Mouse (Mus musculus): ENCODE measurements around the gene Phf11a. TPM values are rescaled to one million over a fixed set of nuclear protein-coding genes. Genes with fewer than 3 reads are reported as not detected.
"Not testable (repeated sequence)": the region's sequence is repeated elsewhere in the genome, so short reads cannot be mapped to it uniquely, and the experiment has no call there.

The Phf11a gene
- total RNA-seq (2021), result under 1 TPM in 1 of 2 experiments, not detected in 1; 0.27 TPM
- long read RNA-seq, experiment 1, result 0 reads
- long read RNA-seq, experiment 2, result 0 reads

- intact Hi-C loops (cut with DNase I), result not testable (repeated sequence)
- peak in 1 of 2 experiments; percentile 1 for DNase-seq
These were observed at the start of gene Phf11a for GRCm38 (mm10) chr14:59297391-59297790. Gene Phf11a (minus strand): TSS chr14:59297522.

GRCm38 (mm10) chr14:59341189-59341588 is 43.9 kb upstream of the Phf11a start, which contains the start of gene Phf11b:
Gene Phf11b (minus strand): TSS chr14:59341351.
- intact Hi-C loops (cut with DNase I); DNase-seq: not testable (repeated sequence)

GRCm38 (mm10) chr14:59339541-59339940 is 42.2 kb upstream of the Phf11a start:
- DNase-seq, result no peak
- intact Hi-C loops (cut with DNase I), result no loop called here

- DNase-seq; intact Hi-C loops (cut with DNase I): not testable (repeated sequence)
These were observed 38.7 kb upstream of the Phf11a start for GRCm38 (mm10) chr14:59336056-59336455.

- intact Hi-C loops (cut with DNase I), result loop anchor here (5.0 kb wide), 1 partner anchor 227 kb away; no protein-coding TSS in a partner anchor
- peak; percentile 10 to 32 for DNase-seq
These were observed 33.2 kb upstream of the Phf11a start for GRCm38 (mm10) chr14:59330499-59330898.

DNA sequence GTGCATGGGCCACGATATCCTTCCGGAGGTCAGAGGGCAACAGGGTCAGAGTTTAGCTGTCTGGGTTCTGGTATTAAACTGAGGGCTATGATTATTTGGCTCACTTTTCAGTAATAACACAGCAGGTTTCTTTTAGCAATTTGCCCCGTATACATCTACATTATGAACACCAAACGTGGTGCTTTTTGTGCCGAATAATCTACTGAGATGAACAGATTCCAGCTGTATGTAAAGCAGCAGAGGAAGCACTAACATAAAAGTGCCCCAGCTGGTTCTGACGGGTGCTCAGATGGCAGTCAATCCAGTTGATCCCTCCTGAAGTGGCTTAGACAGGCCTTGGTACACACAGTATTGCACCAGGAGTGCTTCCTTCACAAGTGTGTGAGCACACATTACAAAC is 22.6 kb upstream of the Phf11a start:
- intact Hi-C loops (cut with DNase I), result loop anchor here (5.0 kb wide), 1 partner anchor 83 kb away; no protein-coding TSS in a partner anchor
- DNase-seq, result not testable (repeated sequence)

- intact Hi-C loops (cut with DNase I); DNase-seq: not testable (repeated sequence)
These were observed 21.7 kb upstream of the Phf11a start for GRCm38 (mm10) chr14:59319036-59319435.

- intact Hi-C loops (cut with DNase I); DNase-seq: not testable (repeated sequence)
These were observed 5.6 kb downstream of the Phf11a start for GRCm38 (mm10) chr14:59291769-59292168.

DNA sequence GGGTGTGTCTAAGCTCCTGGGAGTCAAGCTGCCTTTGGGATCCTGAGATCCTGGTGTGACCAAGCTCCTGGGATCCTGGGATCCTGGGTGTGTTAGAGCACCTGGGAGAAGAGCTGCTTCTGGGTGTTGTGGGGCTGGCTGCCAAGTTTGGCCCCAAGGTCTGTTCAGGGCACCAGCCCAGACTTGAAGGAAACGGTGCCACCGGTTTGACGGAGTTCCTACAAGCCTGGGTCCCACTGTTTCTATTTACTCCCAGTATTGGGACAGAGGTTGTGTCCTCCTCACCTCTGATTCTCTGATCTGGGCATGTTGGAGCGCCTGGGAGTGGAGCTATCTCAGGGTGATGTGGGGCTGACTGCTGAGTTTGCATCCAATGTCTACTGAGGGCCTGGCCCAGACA is 22.4 kb downstream of the Phf11a start:
- DNase-seq; intact Hi-C loops (cut with DNase I): not testable (repeated sequence)

DNA sequence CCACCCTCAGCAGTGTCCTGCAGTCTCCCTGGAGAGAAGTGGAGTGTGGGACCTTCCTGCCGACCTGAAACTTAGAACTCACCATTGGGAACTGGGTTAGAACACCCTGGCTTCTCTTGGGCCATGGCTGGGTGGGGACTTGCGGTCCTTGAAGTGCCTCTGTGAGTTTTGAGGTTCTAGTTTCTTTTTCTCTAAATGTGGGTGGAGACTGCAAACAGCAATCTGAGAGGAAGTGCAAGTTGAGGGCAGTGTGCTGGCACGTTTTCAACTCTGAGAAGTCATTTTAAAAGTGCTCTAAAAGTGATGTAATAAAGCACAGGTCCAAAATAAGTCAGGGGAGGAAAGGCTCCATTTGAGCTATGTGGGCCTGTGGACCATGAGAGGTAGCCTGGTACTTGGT is 37.3 kb downstream of the Phf11a start, which contains the start of gene Gm6904:
Gm6904 (minus strand) TSS at position 161 of the 400 bp plus-strand sequence.
- intact Hi-C loops (cut with DNase I), result no loop called here
- peak in 1 of 2 experiments; percentile 3 for DNase-seq

DNA sequence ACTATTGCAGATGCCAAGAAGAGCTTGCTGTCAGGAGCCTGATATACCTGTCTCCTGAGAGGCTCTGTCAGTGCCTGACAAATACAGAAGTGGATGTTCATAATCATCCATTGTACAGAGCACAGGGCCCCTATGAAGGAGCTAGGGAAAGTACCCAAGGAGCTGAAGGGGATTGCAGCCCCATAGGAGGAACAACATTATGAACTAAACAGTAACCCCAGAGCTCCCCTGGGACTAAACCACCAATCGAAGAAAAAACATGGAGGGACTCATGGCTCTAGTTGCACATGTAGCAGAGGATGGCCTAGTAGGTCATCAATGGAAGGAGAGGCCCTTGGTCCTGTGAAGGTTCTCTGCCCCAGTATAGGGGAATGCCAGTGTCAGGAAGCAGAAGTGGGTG is 41.5 kb downstream of the Phf11a start:
- DNase-seq; intact Hi-C loops (cut with DNase I): not testable (repeated sequence)

DNA sequence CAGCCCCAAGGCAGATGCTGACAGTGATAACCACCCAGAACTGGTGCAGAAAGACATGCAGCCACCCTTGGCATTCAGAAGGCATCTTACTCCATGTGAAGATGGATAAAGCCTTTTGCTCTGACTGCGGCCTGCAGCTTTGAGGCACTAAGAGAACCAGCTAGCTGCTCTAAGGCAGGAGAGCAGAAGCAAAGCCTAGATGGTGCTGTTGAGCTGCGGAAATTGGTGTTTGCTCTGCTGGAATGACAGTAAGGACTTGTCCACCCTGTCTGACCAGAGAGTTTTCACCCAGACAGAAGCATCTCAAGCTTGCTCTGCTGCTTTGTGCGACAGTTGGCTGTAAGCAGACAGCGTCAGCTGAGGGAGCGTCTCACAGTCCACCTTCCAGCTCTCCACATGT is 47.0 kb downstream of the Phf11a start:
- intact Hi-C loops (cut with DNase I), result not testable (repeated sequence)

DNA sequence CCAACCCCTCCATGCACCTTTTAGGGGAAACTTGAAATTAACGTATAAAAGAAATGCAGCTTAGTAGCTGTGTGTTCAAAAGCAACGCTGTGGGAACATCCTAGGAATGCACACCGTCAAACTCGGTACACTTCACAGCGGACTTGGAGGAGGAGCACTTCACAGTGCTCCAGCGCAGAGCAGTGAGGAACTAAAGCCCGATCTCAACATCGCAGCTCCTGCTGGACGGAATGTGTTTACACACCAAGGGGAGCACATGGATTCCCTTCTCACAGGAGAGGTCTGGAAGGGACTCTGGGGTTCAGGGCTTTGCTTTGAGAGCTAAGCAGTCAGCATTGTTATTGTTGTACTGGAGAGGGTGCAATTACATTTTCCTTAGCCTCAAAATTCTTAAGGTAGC is 63.7 kb downstream of the Phf11a start:
- intact Hi-C loops (cut with DNase I), result no loop called here

More for the DNA sequence above, 47.0 kb downstream of the Phf11a start:
- DNase-seq, result peak in 1 of 2 experiments; percentile 6

GRCm38 (mm10) chr14:59232003-59232402 is 65.3 kb downstream of the Phf11a start:
- peak in 1 of 2 experiments; percentile 14 for DNase-seq
- intact Hi-C loops (cut with DNase I), result no loop called here

More for the DNA sequence above, 63.7 kb downstream of the Phf11a start:
- DNase-seq, result no peak

DNA sequence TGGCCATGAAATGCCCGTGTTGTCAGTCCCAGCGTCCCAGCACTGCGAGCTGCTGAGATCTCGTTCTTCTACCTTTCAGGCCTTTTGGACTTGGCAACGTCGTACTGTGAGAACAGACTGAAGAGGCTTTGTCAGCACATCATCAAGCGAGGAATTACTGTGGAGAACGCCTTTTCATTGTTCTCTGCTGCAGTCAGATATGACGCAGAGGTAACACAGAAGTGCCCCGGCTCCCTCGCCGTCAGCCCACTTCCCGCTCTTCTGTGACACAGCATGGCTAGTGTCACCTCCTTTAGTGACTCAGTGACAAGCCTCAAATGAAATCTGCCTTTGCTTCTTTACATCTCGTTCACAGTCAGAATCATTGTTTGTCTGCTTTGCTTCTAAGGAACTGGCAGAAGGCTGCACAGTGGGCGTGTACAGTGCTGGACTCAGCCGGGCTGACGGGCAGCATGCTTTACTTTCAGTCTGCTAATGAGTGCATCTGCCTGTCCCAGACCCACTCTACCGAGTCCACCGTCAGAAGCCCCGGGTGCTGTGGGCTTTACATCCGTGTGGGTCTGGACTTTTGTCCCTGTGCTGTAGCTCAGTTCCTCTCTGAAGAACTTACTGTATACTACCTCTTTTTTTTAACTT is 66.9 kb downstream of the Phf11a start:
- intact Hi-C loops (cut with DNase I), result no loop called here

GRCm38 (mm10) chr14:59229822-59230221 is 67.5 kb downstream of the Phf11a start:
- intact Hi-C loops (cut with DNase I), result no loop called here
- DNase-seq, result no peak

More for the DNA sequence above, 66.9 kb downstream of the Phf11a start:
- DNase-seq, result no peak

Other genes with a start within 250 kb of the Phf11a start
- not detected for gene 1700129C05Rik, start 154.6 kb downstream of the Phf11a start, total RNA-seq (2021)
- not detected for gene Gm5142, start 118.8 kb downstream of the Phf11a start, total RNA-seq (2021)
- gene Rcbtb1, start 96.3 kb downstream of the Phf11a start, total RNA-seq (2021), result 10 to 100 TPM in 1 of 2 experiments, 1 to 10 TPM in 1; 9.5 to 11.2 TPM
- gene Gm6904, start 37.3 kb downstream of the Phf11a start, total RNA-seq (2021), result not detected
- under 1 TPM in 1 of 2 experiments, not detected in 1; 0.54 TPM for gene Phf11b, start 43.8 kb upstream of the Phf11a start, total RNA-seq (2021)
- 1 to 10 TPM; 6.8 to 8.5 TPM for gene Phf11d, start 67.9 kb upstream of the Phf11a start, total RNA-seq (2021)
- 1 to 10 TPM in 1 of 2 experiments, under 1 TPM in 1; 0.93 to 1.0 TPM for gene Phf11c, start 97.9 kb upstream of the Phf11a start, total RNA-seq (2021)
- gene Setdb2, start 143.4 kb upstream of the Phf11a start, total RNA-seq (2021), result 10 to 100 TPM in 1 of 2 experiments, 1 to 10 TPM in 1; 9.0 to 11.0 TPM
- gene Cab39l, start 143.4 kb upstream of the Phf11a start, total RNA-seq (2021), result 10 to 100 TPM; 20.0 to 21.8 TPM